Mouse (Mus musculus) kidney, embryonic 16.5 days (tissue): ENCODE data around the gene Etv6. TPM values are rescaled to one million over a fixed set of nuclear protein-coding genes. Genes with fewer than 3 reads are reported as not detected.

Experiments
- ATAC-seq: fragments of 200-750 bp; cut with Nextera tagmentation; 2 replicates; pipeline ENCODE4 v1.8.0; 2017; ENCODE audit warnings: moderate TSS enrichment; ENCODE audit not compliant: low FRiP score, low TSS enrichment
- H3K27ac ChIP-seq: fragments of 300-500 bp; sonication (generic); 2 replicates; pipeline ENCODE4 v1.5.1; 2014; ENCODE audit warnings: low read length
- H3K27me3 ChIP-seq: fragments of 300-500 bp; sonication (generic); 2 replicates; pipeline ENCODE4 v1.6.1; 2014; ENCODE audit warnings: low read length, control low read depth, mixed read lengths; ENCODE audit not compliant: insufficient read depth
- H3K36me3 ChIP-seq: fragments of 300-500 bp; sonication (generic); 2 replicates; pipeline ENCODE4 v1.6.1; 2014; ENCODE audit warnings: low read length, control low read depth, mixed read lengths; ENCODE audit not compliant: insufficient read depth
- H3K4me1 ChIP-seq: fragments of 300-500 bp; sonication (generic); 2 replicates; pipeline ENCODE4 v1.6.1; 2014; ENCODE audit warnings: low read length, control low read depth, mixed read lengths; ENCODE audit not compliant: insufficient read depth
- H3K4me2 ChIP-seq: fragments of 300-500 bp; sonication (generic); replicated peaks from 2 replicates; pipeline ENCODE4 v1.6.1; 2014; ENCODE audit warnings: low read depth, low read length
- H3K4me3 ChIP-seq: fragments of 300-500 bp; sonication (generic); 2 replicates; pipeline ENCODE4 v1.5.1; 2014; ENCODE audit warnings: mild to moderate bottlenecking, low read length
- H3K9ac ChIP-seq: fragments of 300-500 bp; sonication (generic); replicated peaks from 2 replicates; pipeline ENCODE4 v1.6.1; 2014; ENCODE audit warnings: low read length
- H3K9me3 ChIP-seq: fragments of 300-500 bp; sonication (generic); 2 replicates; pipeline ENCODE4 v1.6.1; 2016; ENCODE audit warnings: low read length, control low read depth
- WGBS: fragments of 180-500 bp; shearing (Covaris S2); extraction: QIAGEN DNeasy Blood & Tissue Kit; methylation state at CpG from one replicate; pipeline ENCODE4 v1.1.7; 2014; 5-methylcytosine and 5-hydroxymethylcytosine counted together
- polyA plus RNA-seq: library from polyadenylated mRNA; unstranded; fragments of >200 nt; fragmentation: Nextera tagmentation; extraction: Ambion mirVana; gene quantifications from 2 replicates; pipeline ENCODE4 v1.2.1, GENCODE M21; 2015

Etv6 gene
- polyA plus RNA-seq, 1 experiment from 2014 or later: 12.6 TPM

GRCm38 (mm10) chr6:134200577-134200976, 165.1 kb downstream of the Etv6 start:
- no peaks in the 10 kb centered on the region for H3K27me3 ChIP-seq
- H3K9ac ChIP-seq: no peak overlapping the region
- H3K4me1 ChIP-seq: peaks cover 12% of the 10 kb centered on the region
- H3K9me3 ChIP-seq: no peaks in the 10 kb centered on the region
- no peak overlapping the region for H3K27ac ChIP-seq
- H3K4me3 ChIP-seq: no peak overlapping the region
- no peak for ATAC-seq
- H3K4me2 ChIP-seq: no peak overlapping the region
- no peaks in the 10 kb centered on the region for H3K36me3 ChIP-seq
- 83% methylated on average over 10 of the region's 10 CpGs for WGBS

- Histone ChIP-seq H3K9me3 (no peaks in the 10 kb centered on the region), H3K36me3 (no peaks in the 10 kb centered on the region), H3K4me2 (no peak overlapping the region), H3K4me1 (peaks cover 16% of the 10 kb centered on the region), H3K27ac (no peak overlapping the region), H3K27me3 (no peaks in the 10 kb centered on the region), H3K9ac (no peak overlapping the region), H3K4me3 (no peak overlapping the region)
- WGBS: 89% methylated on average over 5 of the region's 5 CpGs
- no peak for ATAC-seq
These were observed 166.7 kb downstream of the Etv6 start for GRCm38 (mm10) chr6:134202176-134202575.

GRCm38 (mm10) chr6:134205163-134205562, 169.7 kb downstream of the Etv6 start:
- Histone ChIP-seq H3K36me3 (no peaks in the 10 kb centered on the region), H3K4me2 (no peak overlapping the region), H3K27ac (no peak overlapping the region), H3K9ac (no peak overlapping the region), H3K27me3 (no peaks in the 10 kb centered on the region), H3K9me3 (no peaks in the 10 kb centered on the region), H3K4me1 (peaks cover 16% of the 10 kb centered on the region), H3K4me3 (no peak overlapping the region)
- ATAC-seq: no peak
- 93% methylated on average over 10 of the region's 11 CpGs for WGBS

GRCm38 (mm10) chr6:134205726-134206125, 170.2 kb downstream of the Etv6 start:
- H3K9me3 ChIP-seq: no peaks in the 10 kb centered on the region
- H3K27me3 ChIP-seq: no peaks in the 10 kb centered on the region
- H3K9ac ChIP-seq: no peak overlapping the region
- 65% methylated on average over 5 of the region's 5 CpGs for WGBS
- no peak overlapping the region for H3K27ac ChIP-seq
- no peak for ATAC-seq
- H3K4me3 ChIP-seq: no peak overlapping the region
- H3K4me2 ChIP-seq: no peak overlapping the region
- no peaks in the 10 kb centered on the region for H3K36me3 ChIP-seq
- H3K4me1 ChIP-seq: peaks cover 16% of the 10 kb centered on the region

- Histone ChIP-seq H3K27ac (no peak overlapping the region), H3K27me3 (no peaks in the 10 kb centered on the region), H3K36me3 (no peaks in the 10 kb centered on the region), H3K4me1 (peaks cover 16% of the 10 kb centered on the region), H3K9ac (no peak overlapping the region), H3K4me2 (no peak overlapping the region), H3K9me3 (no peaks in the 10 kb centered on the region), H3K4me3 (no peak overlapping the region)
- WGBS: 85% methylated on average over 5 of the region's 5 CpGs
- ATAC-seq: no peak
These were observed 170.8 kb downstream of the Etv6 start for GRCm38 (mm10) chr6:134206251-134206650.

- H3K27me3 ChIP-seq: no peaks in the 10 kb centered on the region
- WGBS: 65% methylated on average over 19 of the region's 19 CpGs
- H3K4me2 ChIP-seq: no peak overlapping the region
- no peaks in the 10 kb centered on the region for H3K36me3 ChIP-seq
- no peak overlapping the region for H3K4me3 ChIP-seq
- H3K9ac ChIP-seq: no peak overlapping the region
- H3K27ac ChIP-seq: no peak overlapping the region
- ATAC-seq: peak; percentile 40; the same call in 1 of the 2 replicates
- H3K4me1 ChIP-seq: peaks cover 16% of the 10 kb centered on the region
- H3K9me3 ChIP-seq: no peaks in the 10 kb centered on the region
These were observed 172.1 kb downstream of the Etv6 start for GRCm38 (mm10) chr6:134207391-134208179.

- H3K4me3 ChIP-seq: no peak overlapping the region
- no peak overlapping the region for H3K4me2 ChIP-seq
- peaks cover 16% of the 10 kb centered on the region for H3K4me1 ChIP-seq
- H3K9me3 ChIP-seq: no peaks in the 10 kb centered on the region
- 0 out of 2 replicates have a peak, but pooled peaks have one; percentile 9 for ATAC-seq
- H3K27ac ChIP-seq: no peak overlapping the region
- H3K36me3 ChIP-seq: no peaks in the 10 kb centered on the region
- no peaks in the 10 kb centered on the region for H3K27me3 ChIP-seq
- H3K9ac ChIP-seq: no peak overlapping the region
- 69% methylated on average over 14 of the region's 14 CpGs for WGBS
These were observed 172.9 kb downstream of the Etv6 start for GRCm38 (mm10) chr6:134208180-134208952.

GRCm38 (mm10) chr6:134210675-134211457, 175.4 kb downstream of the Etv6 start:
- Histone ChIP-seq H3K4me1 (peaks cover 16% of the 10 kb centered on the region), H3K36me3 (no peaks in the 10 kb centered on the region; the same call in 1 of the 2 replicates), H3K9me3 (no peaks in the 10 kb centered on the region), H3K27ac (no peak overlapping the region), H3K4me2 (no peak overlapping the region), H3K27me3 (no peaks in the 10 kb centered on the region), H3K4me3 (no peak overlapping the region), H3K9ac (no peak overlapping the region)
- no peak for ATAC-seq
- 76% methylated on average over 13 of the region's 13 CpGs for WGBS

- Histone ChIP-seq H3K9me3 (no peaks in the 10 kb centered on the region), H3K4me3 (no peak overlapping the region), H3K27ac (no peak overlapping the region), H3K27me3 (no peaks in the 10 kb centered on the region), H3K4me2 (no peak overlapping the region), H3K36me3 (no peaks in the 10 kb centered on the region; the same call in 1 of the 2 replicates), H3K4me1 (peaks cover 16% of the 10 kb centered on the region), H3K9ac (no peak overlapping the region)
- no peak for ATAC-seq
- 82% methylated on average over 9 of the region's 9 CpGs for WGBS
These were observed 175.9 kb downstream of the Etv6 start for GRCm38 (mm10) chr6:134211458-134211776.
